Mouse (Mus musculus): Measurements from ENCODE around the gene Erich2. TPM values are rescaled to one million over a fixed set of nuclear protein-coding genes. Genes with fewer than 3 reads are reported as not detected.

Erich2 gene
- polyA plus RNA-seq, 1 experiment from 2014 or later: not detected

DNA sequence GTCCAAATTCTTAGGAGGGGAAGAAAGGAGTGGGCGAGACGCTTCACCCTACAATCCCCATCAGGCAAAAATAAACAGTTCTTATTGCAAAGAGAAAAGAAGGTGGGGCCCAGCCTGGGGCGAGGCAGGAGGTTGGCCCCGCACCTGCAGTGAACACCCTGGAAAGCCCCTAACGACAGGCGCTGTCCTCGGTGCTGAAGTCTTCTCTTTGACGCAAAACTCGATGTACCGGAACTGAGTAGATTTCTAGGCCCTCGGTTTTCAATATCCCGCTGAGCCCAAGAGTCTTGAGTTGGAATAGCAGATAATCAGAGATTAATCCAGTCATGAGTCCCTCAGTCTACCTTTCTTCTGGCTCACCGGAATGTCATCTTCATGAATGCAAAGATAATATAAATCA is 50.9 kb downstream of the Erich2 start:
- no peak overlapping the region for H3K4me3 ChIP-seq (ENCODE audit: low read depth, low read length)
- no peak overlapping the region for H3K27ac ChIP-seq (ENCODE audit: low read depth)
- peaks cover 59% of the 10 kb centered on the region for H3K27me3 ChIP-seq (ENCODE audit: insufficient read depth, low read length)
- no peaks in the 10 kb centered on the region for H3K36me3 ChIP-seq (replicated peaks; ENCODE audit: insufficient read depth, low read length)
- 2% methylated on average over 13 of the region's 13 CpGs for WGBS (ENCODE audit: insufficient replicate concordance)
- H3K4me2 ChIP-seq (ENCODE audit: low read depth, low read length): no peak overlapping the region
- no peak overlapping the region for H3K9ac ChIP-seq (replicated peaks)
- DNase-seq (peak; percentile 76), ATAC-seq (no peak)
- no peaks in the 10 kb centered on the region for H3K4me1 ChIP-seq (ENCODE audit: insufficient read depth)
- no peaks in the 10 kb centered on the region for H3K9me3 ChIP-seq (ENCODE audit: low read length)
- TF ChIP-seq CTCF (IDR thresholded peaks at IDR 0.05; ENCODE audit: low read depth): no peak
- no peak for TF ChIP-seq EP300 (IDR thresholded peaks at IDR 0.05; ENCODE audit: low read depth)

DNA sequence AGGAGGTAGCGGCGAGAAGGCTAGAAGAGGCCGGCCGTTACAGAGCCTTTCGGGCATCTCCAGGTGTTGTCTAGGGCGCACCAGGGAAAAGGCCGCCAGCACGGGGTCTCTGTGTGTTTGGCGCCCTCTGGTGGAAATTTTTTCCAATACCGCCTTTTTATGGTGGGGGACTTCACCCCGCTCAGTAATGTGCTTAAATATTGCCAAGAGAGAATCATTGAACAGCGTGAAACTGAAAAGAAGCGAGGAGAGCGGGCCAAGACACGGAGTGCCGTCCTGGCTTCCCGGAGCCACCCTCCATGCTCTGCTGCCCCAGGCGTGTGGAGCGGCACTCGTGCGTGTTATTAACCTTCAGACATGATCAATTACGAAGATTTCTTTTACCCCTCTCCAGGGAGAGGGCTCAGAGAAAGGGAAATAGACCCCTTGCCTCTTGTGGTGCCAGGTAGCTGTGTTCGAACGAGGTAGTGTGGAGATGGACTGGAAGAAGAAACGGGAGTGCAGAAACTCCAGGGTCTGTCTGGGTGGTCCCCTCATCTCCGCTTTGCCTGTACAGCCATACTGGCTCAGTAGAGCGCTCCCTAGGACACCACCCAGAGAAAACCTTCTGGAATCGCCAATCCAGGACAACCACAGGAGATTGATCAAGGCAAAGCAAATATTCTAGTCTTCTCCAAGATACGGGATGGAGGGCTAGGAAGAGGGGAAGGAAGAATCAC is 52.6 kb downstream of the Erich2 start:
- H3K9ac ChIP-seq (replicated peaks): no peak overlapping the region
- no peaks in the 10 kb centered on the region for H3K4me1 ChIP-seq (ENCODE audit: insufficient read depth)
- 3% methylated on average over 29 of the region's 29 CpGs for WGBS (ENCODE audit: insufficient replicate concordance)
- peaks cover 76% of the 10 kb centered on the region for H3K27me3 ChIP-seq (ENCODE audit: insufficient read depth, low read length)
- no peak overlapping the region for H3K27ac ChIP-seq (ENCODE audit: low read depth)
- ATAC-seq (no peak), DNase-seq (peak; percentile 57)
- no peaks in the 10 kb centered on the region for H3K36me3 ChIP-seq (replicated peaks; ENCODE audit: insufficient read depth, low read length)
- no peak overlapping the region for H3K4me3 ChIP-seq (ENCODE audit: low read depth, low read length)
- no peak overlapping the region for H3K4me2 ChIP-seq (ENCODE audit: low read depth, low read length)
- no peaks in the 10 kb centered on the region for H3K9me3 ChIP-seq (ENCODE audit: low read length)
- TF ChIP-seq CTCF (IDR thresholded peaks at IDR 0.05; ENCODE audit: low read depth) (peak; percentile 62), EP300 (IDR thresholded peaks at IDR 0.05; ENCODE audit: low read depth) (no peak)

DNA sequence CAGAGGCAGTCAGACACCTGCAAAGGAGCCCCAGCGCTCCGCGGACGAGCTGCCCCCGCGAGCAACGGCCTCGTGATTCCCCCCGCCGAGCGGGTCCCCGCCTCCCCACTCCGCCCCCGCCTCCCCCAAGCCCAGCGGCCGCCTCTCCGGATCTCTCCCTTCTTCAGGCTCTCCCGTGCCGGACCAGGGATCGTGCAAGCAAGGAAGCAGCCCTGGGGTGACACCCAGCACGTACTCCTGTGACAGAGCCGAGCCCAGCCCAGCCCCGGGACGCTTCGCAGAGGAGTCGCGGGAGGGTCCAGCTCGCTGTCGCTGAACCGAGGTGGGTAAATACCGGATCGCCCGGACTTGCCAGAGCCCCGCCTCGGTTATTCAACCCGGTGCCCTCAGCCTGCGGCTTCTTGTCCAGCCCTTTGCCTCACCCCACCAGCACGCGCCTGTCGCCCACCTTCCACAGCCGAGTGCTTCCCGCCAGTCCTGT is 53.4 kb downstream of the Erich2 start:
- H3K4me2 ChIP-seq (ENCODE audit: low read depth, low read length): 0 out of 2 replicates have a peak overlapping the region, but pooled peaks have one; percentile 2
- H3K4me1 ChIP-seq (ENCODE audit: insufficient read depth): no peaks in the 10 kb centered on the region
- TF ChIP-seq CTCF (IDR thresholded peaks at IDR 0.05; ENCODE audit: low read depth) (no peak), EP300 (IDR thresholded peaks at IDR 0.05; ENCODE audit: low read depth) (no peak)
- no peak for DNase-seq
- peaks cover 84% of the 10 kb centered on the region for H3K27me3 ChIP-seq (ENCODE audit: insufficient read depth, low read length)
- H3K27ac ChIP-seq (ENCODE audit: low read depth): no peak overlapping the region
- 2% methylated on average over 40 of the region's 42 CpGs for WGBS (ENCODE audit: insufficient replicate concordance)
- no peak overlapping the region for H3K4me3 ChIP-seq (ENCODE audit: low read depth, low read length)
- H3K9ac ChIP-seq (replicated peaks): no peak overlapping the region
- ATAC-seq: no peak
- no peaks in the 10 kb centered on the region for H3K36me3 ChIP-seq (replicated peaks; ENCODE audit: insufficient read depth, low read length)
- H3K9me3 ChIP-seq (ENCODE audit: low read length): no peaks in the 10 kb centered on the region

DNA sequence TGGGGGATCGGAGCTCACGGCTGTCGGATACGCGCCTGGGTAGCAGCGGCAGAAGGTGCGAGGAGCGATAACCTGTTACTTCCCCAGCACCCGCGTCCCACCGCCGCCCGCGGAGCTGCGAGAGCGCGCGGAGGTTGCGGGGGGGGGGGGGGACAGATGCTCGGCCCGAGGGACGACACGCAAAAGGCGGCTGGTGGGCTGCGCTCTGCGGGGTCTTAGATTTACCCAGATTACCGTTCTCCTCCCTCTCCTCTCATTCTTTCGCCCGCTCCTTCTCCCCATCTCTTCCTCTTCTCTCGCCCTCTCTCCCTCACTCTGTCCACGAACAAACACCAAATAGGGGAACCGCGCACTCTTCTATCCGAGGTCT is 54.0 kb downstream of the Erich2 start:
- 1% methylated on average over 20 of the region's 34 CpGs for WGBS (ENCODE audit: insufficient replicate concordance)
- H3K36me3 ChIP-seq (replicated peaks; ENCODE audit: insufficient read depth, low read length): no peaks in the 10 kb centered on the region
- no peak overlapping the region for H3K9ac ChIP-seq (replicated peaks)
- ATAC-seq (no peak), DNase-seq (no peak)
- H3K27ac ChIP-seq (ENCODE audit: low read depth): no peak overlapping the region
- H3K4me1 ChIP-seq (ENCODE audit: insufficient read depth): no peaks in the 10 kb centered on the region
- H3K4me3 ChIP-seq (ENCODE audit: low read depth, low read length): no peak overlapping the region
- TF ChIP-seq CTCF (IDR thresholded peaks at IDR 0.05; ENCODE audit: low read depth): no peak
- TF ChIP-seq EP300 (IDR thresholded peaks at IDR 0.05; ENCODE audit: low read depth): no peak
- no peaks in the 10 kb centered on the region for H3K9me3 ChIP-seq (ENCODE audit: low read length)
- H3K4me2 ChIP-seq (ENCODE audit: low read depth, low read length): no peak overlapping the region
- H3K27me3 ChIP-seq (ENCODE audit: insufficient read depth, low read length): peaks cover 90% of the 10 kb centered on the region

DNA sequence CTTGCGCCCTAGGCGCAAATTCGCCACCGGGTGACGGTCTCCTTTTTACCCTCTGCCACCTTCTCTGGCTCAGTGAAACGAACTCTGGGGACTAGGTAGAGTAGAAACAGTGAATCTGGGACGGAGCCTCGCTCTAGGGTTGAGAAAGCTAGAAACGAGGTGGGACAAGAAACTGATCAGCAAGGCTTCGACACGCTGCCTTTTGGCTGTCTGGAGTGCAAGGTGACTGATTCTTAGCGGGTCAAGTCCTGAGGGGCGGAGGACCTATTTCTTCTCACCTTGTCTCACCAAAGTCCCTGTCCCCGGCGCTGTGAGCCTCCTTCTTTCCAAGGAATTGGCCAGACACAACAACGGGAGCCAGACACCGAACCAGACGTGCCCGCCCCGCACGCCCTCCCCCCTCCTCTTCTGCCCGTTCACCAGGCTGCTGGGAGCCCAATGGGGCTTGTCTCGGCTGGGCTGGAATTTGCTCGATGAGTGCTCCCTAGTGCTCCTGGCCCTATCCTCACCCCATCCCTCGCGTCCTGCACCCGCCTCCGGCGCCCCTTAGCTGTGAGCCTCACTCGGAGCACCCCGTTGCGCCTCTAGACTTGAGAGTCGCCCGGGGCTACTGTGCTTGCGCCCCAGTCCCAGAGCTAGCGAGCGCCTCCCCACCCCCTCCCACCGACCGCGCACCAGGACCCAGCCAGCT is 54.5 kb downstream of the Erich2 start:
- H3K9ac ChIP-seq (replicated peaks): no peak overlapping the region
- peaks cover 4% of the 10 kb centered on the region for H3K4me1 ChIP-seq (ENCODE audit: insufficient read depth)
- DNase-seq (no peak), ATAC-seq (no peak)
- no peak overlapping the region for H3K4me2 ChIP-seq (ENCODE audit: low read depth, low read length)
- WGBS (ENCODE audit: insufficient replicate concordance): 2% methylated on average over 38 of the region's 40 CpGs
- H3K27ac ChIP-seq (ENCODE audit: low read depth): no peak overlapping the region
- peaks cover 95% of the 10 kb centered on the region for H3K27me3 ChIP-seq (ENCODE audit: insufficient read depth, low read length)
- no peak for TF ChIP-seq CTCF (IDR thresholded peaks at IDR 0.05; ENCODE audit: low read depth)
- no peak for TF ChIP-seq EP300 (IDR thresholded peaks at IDR 0.05; ENCODE audit: low read depth)
- no peak overlapping the region for H3K4me3 ChIP-seq (ENCODE audit: low read depth, low read length)
- H3K9me3 ChIP-seq (ENCODE audit: low read length): no peaks in the 10 kb centered on the region
- H3K36me3 ChIP-seq (replicated peaks; ENCODE audit: insufficient read depth, low read length): no peaks in the 10 kb centered on the region

DNA sequence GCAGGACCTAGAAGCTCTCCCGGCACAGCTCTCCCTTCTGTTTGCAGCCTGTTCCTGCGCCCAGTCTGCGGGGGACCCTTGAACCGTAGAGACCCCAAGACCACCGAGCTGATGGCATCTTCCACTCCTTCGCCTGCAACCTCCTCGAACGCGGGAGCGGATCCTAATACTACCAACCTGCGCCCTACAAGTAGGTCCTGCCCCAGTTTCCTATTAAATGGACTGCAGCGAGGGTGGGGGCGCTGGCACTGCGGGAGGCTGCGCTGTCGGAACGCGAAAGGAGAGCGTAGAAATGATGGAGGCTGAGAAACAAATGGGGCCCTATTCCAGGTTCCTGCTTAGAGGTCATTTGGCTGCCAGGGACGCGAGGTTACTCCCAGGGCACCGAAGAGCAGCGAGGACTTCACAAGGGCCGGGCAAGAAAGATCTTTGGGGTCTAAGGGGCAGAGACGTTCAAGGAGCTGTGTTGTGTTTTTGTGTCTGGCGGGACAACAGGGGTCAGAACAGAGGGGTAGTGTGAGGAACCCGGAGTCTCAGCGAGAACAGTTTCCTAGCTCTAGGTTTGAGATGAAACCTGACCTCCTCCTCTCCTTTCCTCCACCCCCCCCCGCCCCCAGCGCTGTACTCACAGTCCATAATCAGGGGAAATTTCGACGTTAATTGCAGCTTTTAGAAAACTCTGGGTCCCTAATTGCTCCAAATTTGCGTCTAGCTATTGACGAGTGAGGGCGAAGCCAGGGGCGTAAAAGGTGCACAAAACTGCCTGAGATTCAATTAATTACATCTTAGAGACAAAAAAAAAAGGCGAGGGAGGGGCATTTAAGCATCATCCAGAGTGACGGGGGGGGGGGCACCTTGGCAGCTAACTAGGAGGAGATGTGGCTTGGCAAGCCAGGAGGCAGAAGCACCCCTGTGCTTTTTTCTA is 55.4 kb downstream of the Erich2 start:
- WGBS (ENCODE audit: insufficient replicate concordance): 2% methylated on average over 38 of the region's 38 CpGs
- H3K4me3 ChIP-seq (ENCODE audit: low read depth, low read length): no peak overlapping the region
- H3K27ac ChIP-seq (ENCODE audit: low read depth): no peak overlapping the region
- no peak overlapping the region for H3K4me2 ChIP-seq (ENCODE audit: low read depth, low read length)
- no peaks in the 10 kb centered on the region for H3K9me3 ChIP-seq (ENCODE audit: low read length)
- H3K27me3 ChIP-seq (ENCODE audit: insufficient read depth, low read length): peaks cover 100% of the 10 kb centered on the region
- ATAC-seq (no peak), DNase-seq (no peak)
- no peaks in the 10 kb centered on the region for H3K36me3 ChIP-seq (replicated peaks; ENCODE audit: insufficient read depth, low read length)
- peaks cover 8% of the 10 kb centered on the region for H3K4me1 ChIP-seq (ENCODE audit: insufficient read depth)
- no peak overlapping the region for H3K9ac ChIP-seq (replicated peaks)
- no peak for TF ChIP-seq EP300 (IDR thresholded peaks at IDR 0.05; ENCODE audit: low read depth)
- TF ChIP-seq CTCF (IDR thresholded peaks at IDR 0.05; ENCODE audit: low read depth): no peak

All from liver, postnatal 0 days (tissue).